Mouse (Mus musculus) forebrain, postnatal 0 days (tissue): ENCODE data around the gene Gm8332. TPM values are rescaled to one million over a fixed set of nuclear protein-coding genes. Genes with fewer than 3 reads are reported as not detected.
"Not testable (repeated sequence)": the region's sequence is repeated elsewhere in the genome, so short reads cannot be mapped to it uniquely, and the experiment has no call there.

ENCODE experiments used
- ATAC-seq: fragments of 200-750 bp; cut with Nextera tagmentation; 2 replicates; pipeline ENCODE4 v1.8.0; 2017; ENCODE audit warnings: mild to moderate bottlenecking, moderate library complexity
- DNase-seq: peaks from one replicate; pipeline ENCODE4 v3.0.0-alpha.2; 2015
- H3K27ac ChIP-seq: fragments of 300-500 bp; sonication (generic); 2 replicates; pipeline ENCODE4 v1.5.1; 2014; ENCODE audit warnings: low read depth, mild to moderate bottlenecking, antibody characterized with exemption, low read length, moderate library complexity, mixed read lengths
- H3K27me3 ChIP-seq: fragments of 300-500 bp; sonication (generic); 2 replicates; pipeline ENCODE4 v1.6.1; 2014; ENCODE audit warnings: mild to moderate bottlenecking, low read length, mixed read lengths; ENCODE audit not compliant: insufficient read depth
- H3K36me3 ChIP-seq: fragments of 300-500 bp; sonication (generic); 2 replicates; pipeline ENCODE4 v1.6.1; 2014; ENCODE audit warnings: mild to moderate bottlenecking, moderate library complexity; ENCODE audit not compliant: insufficient read depth
- H3K4me1 ChIP-seq: fragments of 300-500 bp; sonication (generic); 2 replicates; pipeline ENCODE4 v1.6.1; 2014; ENCODE audit warnings: antibody characterized with exemption; ENCODE audit not compliant: insufficient read depth
- H3K4me2 ChIP-seq: fragments of 300-500 bp; sonication (generic); 2 replicates; pipeline ENCODE4 v1.6.1; 2014; ENCODE audit warnings: low read depth, mild to moderate bottlenecking, moderate library complexity
- H3K4me3 ChIP-seq: fragments of 300-500 bp; sonication (generic); 2 replicates; pipeline ENCODE4 v1.5.1; 2014; ENCODE audit warnings: low read depth, low read length, mixed read lengths
- H3K9ac ChIP-seq: fragments of 300-500 bp; sonication (generic); 2 replicates; pipeline ENCODE4 v1.6.1; 2014; ENCODE audit warnings: mild to moderate bottlenecking
- H3K9me3 ChIP-seq: fragments of 300-500 bp; sonication (generic); 2 replicates; pipeline ENCODE4 v1.6.1; 2016; ENCODE audit warnings: low read length
- CTCF ChIP-seq: sonication (generic); IDR thresholded peaks from 2 replicates; pipeline ENCODE4 v1.5.1; 2016; ENCODE audit warnings: antibody characterized with exemption, control low read depth, low read depth
- WGBS: fragments of 180-500 bp; shearing (Covaris S2); extraction: QIAGEN DNeasy Blood & Tissue Kit; methylation state at CpG from one replicate; pipeline ENCODE4 v1.1.7; 2014; 5-methylcytosine and 5-hydroxymethylcytosine counted together
- polyA plus RNA-seq: library from polyadenylated mRNA; unstranded; fragments of >200 nt; fragmentation: Nextera tagmentation; extraction: Ambion mirVana; gene quantifications from 2 replicates; pipeline ENCODE4 v1.2.1, GENCODE M21; 2015
- total RNA-seq: library from RNA; depleted of rRNA; stranded (reverse); fragments of >200 nt; gene quantifications from 2 replicates; pipeline ENCODE4 v1.2.3, GENCODE M21; 2014; rRNA removed

The Gm8332 gene
- total RNA-seq, result not detected in 2 replicates
- polyA plus RNA-seq, result not detected in 2 replicates

DNA sequence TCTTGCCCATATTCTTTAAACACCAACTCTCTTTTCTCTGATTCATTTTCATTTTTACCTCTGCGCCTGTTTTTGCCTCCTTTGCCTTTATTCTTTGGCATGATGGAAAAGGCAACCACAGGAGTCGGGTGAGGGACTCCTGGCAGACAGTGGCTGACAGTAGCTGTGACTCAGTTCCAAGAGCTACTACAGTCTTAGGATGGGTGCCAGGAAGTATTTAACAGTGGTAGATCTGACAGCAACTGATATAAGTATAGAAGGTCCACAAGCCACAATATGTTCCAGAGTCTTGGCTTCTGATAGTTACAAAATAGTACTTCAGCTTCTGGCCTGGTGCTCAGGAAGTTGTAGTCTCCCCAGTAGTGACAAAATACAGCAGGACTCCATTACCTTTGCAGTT lies at the start of gene Gm8332:
TSS of gene Gm8332 (minus strand) at position 101 of the 400 bp plus-strand sequence.
- not testable (repeated sequence) for H3K4me2 ChIP-seq, DNase-seq, H3K9ac ChIP-seq, H3K9me3 ChIP-seq, H3K4me3 ChIP-seq, H3K4me1 ChIP-seq, H3K27me3 ChIP-seq, ATAC-seq, H3K27ac ChIP-seq, H3K36me3 ChIP-seq
- 70% methylated on average over 1 of the region's 2 CpGs for WGBS

DNA sequence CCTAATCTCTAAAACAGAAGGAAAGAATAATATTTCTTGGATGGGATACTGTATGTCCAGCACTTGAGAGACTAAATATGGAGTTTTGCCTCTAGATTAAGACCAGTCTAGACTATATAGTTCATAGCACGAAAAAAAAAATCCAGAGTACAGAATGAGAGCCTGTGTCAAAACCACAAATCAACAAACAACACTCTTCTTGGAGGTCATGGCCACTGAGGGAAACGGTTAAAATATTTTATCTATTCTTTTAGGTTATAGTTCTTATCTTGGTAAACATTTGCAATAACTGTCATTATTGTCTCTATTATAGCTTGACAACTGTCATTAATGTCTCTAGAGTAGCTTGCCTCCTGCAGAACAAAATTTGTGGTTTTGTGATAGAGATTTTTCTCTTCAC lies 47.3 kb upstream of the Gm8332 start:
- H3K4me2 ChIP-seq, ATAC-seq, H3K27ac ChIP-seq, H3K4me3 ChIP-seq, H3K9ac ChIP-seq, H3K9me3 ChIP-seq, DNase-seq, H3K36me3 ChIP-seq, H3K4me1 ChIP-seq, H3K27me3 ChIP-seq: not testable (repeated sequence)
- 73% methylated on average over 2 of the region's 2 CpGs for WGBS

DNA sequence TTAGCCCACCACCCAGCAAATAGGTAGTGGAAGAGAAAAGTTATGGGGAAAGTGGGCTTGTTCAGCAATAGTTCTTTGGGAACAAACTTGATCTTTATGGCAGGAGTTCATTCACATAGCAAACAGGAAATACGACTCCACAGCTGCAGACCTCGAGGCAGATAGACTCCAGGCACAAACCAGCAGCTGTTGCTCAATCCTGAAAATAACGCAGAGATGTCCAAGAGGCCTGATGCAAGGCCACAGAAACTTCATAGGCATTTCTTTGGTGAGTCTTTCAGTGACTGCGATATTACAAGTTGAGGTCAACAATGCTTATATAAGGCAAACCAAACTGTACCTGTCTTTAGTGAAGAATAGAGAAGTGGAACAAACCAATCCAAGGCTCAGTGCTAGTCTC lies 43.2 kb upstream of the Gm8332 start:
- 82% methylated on average over 4 of the region's 4 CpGs for WGBS
- H3K36me3 ChIP-seq, H3K4me1 ChIP-seq, H3K27ac ChIP-seq, H3K27me3 ChIP-seq, DNase-seq, H3K4me3 ChIP-seq, H3K9me3 ChIP-seq, H3K4me2 ChIP-seq, ATAC-seq, H3K9ac ChIP-seq: not testable (repeated sequence)

DNA sequence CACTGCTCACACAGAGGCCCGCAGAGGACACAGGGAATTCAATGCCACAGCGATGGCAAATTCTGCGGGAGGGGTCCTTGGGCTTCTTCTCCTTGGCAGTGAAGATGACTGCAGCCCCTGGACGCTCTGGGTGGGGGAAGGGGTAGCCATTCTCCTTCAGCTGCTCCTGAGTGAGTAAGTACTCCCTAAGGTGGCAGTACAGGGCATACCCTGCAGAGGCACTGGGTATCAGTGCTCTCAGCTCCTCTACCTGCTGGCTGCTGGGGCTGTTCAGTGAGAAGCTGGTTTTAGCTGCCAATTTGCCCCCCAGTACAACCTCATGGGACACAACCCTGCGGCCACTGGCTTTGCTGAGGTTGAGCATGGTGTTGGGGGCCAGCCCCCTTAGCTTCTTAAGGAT lies 35.3 kb upstream of the Gm8332 start:
- not testable (repeated sequence) for H3K4me2 ChIP-seq, H3K27ac ChIP-seq, H3K9ac ChIP-seq, ATAC-seq, H3K4me1 ChIP-seq, H3K27me3 ChIP-seq, H3K36me3 ChIP-seq, DNase-seq, H3K4me3 ChIP-seq, H3K9me3 ChIP-seq
- 93% methylated on average over 4 of the region's 5 CpGs for WGBS

DNA sequence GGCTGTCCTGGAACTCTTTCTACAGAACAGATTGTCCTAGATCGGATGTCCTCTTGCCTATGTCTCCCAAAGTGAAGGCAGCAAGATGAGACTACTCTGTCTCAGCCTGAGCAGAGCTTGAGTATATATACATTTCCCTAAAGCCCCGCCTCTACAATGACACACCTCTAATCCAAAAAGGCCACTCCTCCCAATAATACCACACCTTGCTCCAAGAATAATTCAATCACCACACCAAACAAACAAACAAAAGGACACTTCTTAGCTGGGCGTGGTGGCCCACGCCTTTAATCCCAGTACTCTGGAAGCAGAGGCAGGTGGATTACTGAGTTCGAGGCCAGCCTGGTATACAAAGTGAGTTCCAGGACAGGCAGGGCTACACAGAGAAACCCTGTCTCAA lies 24.5 kb upstream of the Gm8332 start, which contains the start of gene Gm5662:
TSS of gene Gm5662 (minus strand) at position 101 of the 400 bp plus-strand sequence.
- H3K36me3 ChIP-seq, ATAC-seq, H3K4me1 ChIP-seq, H3K4me2 ChIP-seq, H3K9ac ChIP-seq, DNase-seq, H3K9me3 ChIP-seq, H3K27ac ChIP-seq, H3K27me3 ChIP-seq, H3K4me3 ChIP-seq: not testable (repeated sequence)
- WGBS, result 88% methylated on average over 5 of the region's 5 CpGs

DNA sequence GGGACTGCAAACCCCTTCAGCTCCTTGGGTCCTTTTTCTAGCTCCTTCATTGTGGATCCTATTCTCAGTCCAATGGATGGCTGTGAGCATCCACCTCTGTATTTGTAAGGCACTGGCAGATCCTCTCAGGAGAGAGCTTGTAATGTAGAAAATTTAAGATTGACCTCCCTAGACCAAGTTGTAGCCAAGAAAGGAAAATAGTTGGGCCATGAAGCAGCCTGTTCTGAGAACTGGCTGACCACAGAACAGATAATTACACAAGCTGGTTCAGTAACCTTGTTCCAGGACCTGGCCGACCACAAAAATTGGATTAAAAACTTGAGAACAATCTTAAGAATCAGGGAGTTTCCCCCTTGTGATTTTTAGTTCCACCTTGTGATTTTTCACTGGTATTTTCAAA lies 7.3 kb upstream of the Gm8332 start:
- H3K27me3 ChIP-seq, result no peaks in the 10 kb centered on the region
- H3K36me3 ChIP-seq, result no peaks in the 10 kb centered on the region
- no peak overlapping the region for H3K4me2 ChIP-seq
- 65% methylated on average over 1 of the region's 1 CpGs for WGBS
- no peaks in the 10 kb centered on the region for H3K4me1 ChIP-seq
- H3K4me3 ChIP-seq, result no peak overlapping the region
- no peak overlapping the region for H3K9ac ChIP-seq
- no peak for ATAC-seq
- no peak overlapping the region for H3K27ac ChIP-seq
- no peaks in the 10 kb centered on the region for H3K9me3 ChIP-seq
- no peak for TF ChIP-seq CTCF
- DNase-seq, result no peak

DNA sequence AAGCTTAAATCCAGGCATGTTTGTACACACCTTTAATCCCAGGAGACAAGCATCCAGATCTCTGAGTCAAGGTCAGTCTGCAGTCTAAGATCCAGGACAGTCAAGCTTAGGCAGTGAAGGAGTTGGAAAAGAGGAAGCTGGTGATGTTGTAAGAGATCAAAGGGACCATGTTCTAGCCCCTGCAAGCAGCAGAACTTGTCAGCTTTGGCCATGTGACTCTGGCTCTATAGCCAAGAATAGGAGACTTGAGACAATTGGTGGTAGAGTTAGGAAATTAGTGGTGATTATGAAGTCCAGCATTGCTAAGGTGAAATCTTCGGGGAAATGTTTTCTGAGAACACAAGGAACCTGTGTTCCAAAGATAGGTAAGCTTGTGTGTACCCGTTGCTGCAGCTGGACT lies 6.0 kb upstream of the Gm8332 start:
- not testable (repeated sequence) for H3K4me1 ChIP-seq, H3K27ac ChIP-seq, H3K27me3 ChIP-seq, H3K36me3 ChIP-seq, DNase-seq, H3K4me3 ChIP-seq, H3K4me2 ChIP-seq, H3K9ac ChIP-seq, H3K9me3 ChIP-seq, ATAC-seq
- WGBS, result 59% methylated on average over 2 of the region's 2 CpGs

DNA sequence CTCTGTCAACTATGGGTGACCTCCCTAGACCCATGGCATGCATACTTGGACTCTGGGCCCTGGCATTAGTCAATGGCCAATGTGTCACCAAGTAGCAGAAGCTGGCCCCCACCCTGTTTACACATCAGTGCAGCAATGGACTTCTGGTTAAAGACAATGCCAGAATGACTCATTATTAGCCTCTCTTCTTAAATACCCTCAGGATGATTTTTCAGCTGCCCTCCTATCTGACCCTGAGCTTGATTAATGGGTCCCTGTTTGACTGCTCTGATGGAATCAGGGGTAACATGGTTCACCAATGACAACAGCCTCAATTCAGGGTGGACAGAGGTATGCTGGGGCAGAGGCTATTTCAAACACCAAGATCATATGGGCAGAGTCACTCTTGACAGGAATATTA lies 4.1 kb downstream of the Gm8332 start:
- not testable (repeated sequence) for ATAC-seq, H3K9me3 ChIP-seq

DNA sequence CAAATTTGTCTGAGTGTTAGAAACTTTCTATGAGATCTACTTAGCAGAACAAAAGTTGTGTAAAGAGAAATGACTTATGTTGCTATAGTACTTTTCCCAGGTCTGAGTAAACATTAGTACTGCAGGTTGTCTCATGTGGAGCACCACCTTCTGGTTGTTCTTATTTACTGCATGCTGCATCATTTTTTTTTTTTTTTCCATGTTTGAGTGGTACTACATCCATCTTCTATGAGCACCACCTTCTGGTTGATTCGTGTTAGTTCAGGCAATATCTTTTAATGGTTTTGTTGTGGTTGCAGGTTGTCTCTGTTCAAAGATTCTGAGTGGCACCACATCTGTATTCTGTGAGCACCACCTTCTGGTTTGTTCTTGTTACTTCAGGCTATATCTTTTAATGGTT lies 7.0 kb downstream of the Gm8332 start:
- H3K4me2 ChIP-seq, H3K27ac ChIP-seq, H3K27me3 ChIP-seq, ATAC-seq, DNase-seq, H3K4me1 ChIP-seq, H3K4me3 ChIP-seq, H3K9me3 ChIP-seq, H3K9ac ChIP-seq, H3K36me3 ChIP-seq: not testable (repeated sequence)
- 61% methylated on average over 1 of the region's 1 CpGs for WGBS

More for the DNA sequence above, 4.1 kb downstream of the Gm8332 start:
- H3K27me3 ChIP-seq, H3K27ac ChIP-seq, H3K9ac ChIP-seq, H3K4me2 ChIP-seq, H3K4me3 ChIP-seq, DNase-seq, H3K36me3 ChIP-seq, H3K4me1 ChIP-seq: not testable (repeated sequence)
